In genomic region chr6:55039446-55039783, GRCm38 (mm10) we compare ENCODE assay signal across 7 mouse cellular contexts. TPM values are rescaled to one million over a fixed set of nuclear protein-coding genes. Genes with fewer than 3 reads are reported as not detected.
DNase-seq lines count a peak whose midpoint lies in the region; ATAC-seq and TF ChIP-seq lines count a peak whose summit lies in the region.

No protein-coding gene starts in this region.

- ATAC-seq in lung, embryonic 15.5 days (ENCODE audit: borderline replicate concordance, extremely low read depth, low FRiP score, low TSS enrichment): no peak
- ATAC-seq in forebrain, embryonic 11.5 days (replicated peaks; ENCODE audit: low FRiP score): no peak
- ATAC-seq in limb, embryonic 14.5 days (ENCODE audit: low FRiP score, low read depth): no peak
- no peak for ATAC-seq in stomach, embryonic 16.5 days (ENCODE audit: insufficient read depth, low FRiP score)
- ATAC-seq in inflammation-experienced regulatory T-cells, adult 6 months: no peak

- no peak for DNase-seq in lung, postnatal 14 days
- no peak for DNase-seq in forebrain, embryonic 11.5 days (ENCODE audit: low spot score)
- DNase-seq in limb, embryonic 14.5 days (ENCODE audit: low spot score): no peak
- DNase-seq in cerebellum, adult 11 months: no peak

- no peak for TF ChIP-seq POLR2A in limb, embryonic 14.5 days (IDR thresholded peaks at IDR 0.05; ENCODE audit: borderline replicate concordance, extremely low read depth, insufficient read depth, insufficient read length)

- H3K27ac ChIP-seq in lung, embryonic 15.5 days: no peak overlapping the region
- no peak overlapping the region for H3K27ac ChIP-seq in forebrain, embryonic 11.5 days (ENCODE audit: low read depth, low read length)
- no peak overlapping the region for H3K27ac ChIP-seq in limb, embryonic 14.5 days (replicated peaks; ENCODE audit: low read depth, low read length)
- no peak overlapping the region for H3K27ac ChIP-seq in stomach, embryonic 16.5 days (ENCODE audit: low read length)

- H3K27me3 ChIP-seq in lung, embryonic 15.5 days: no peaks in the 10 kb centered on the region
- no peaks in the 10 kb centered on the region for H3K27me3 ChIP-seq in forebrain, embryonic 11.5 days (ENCODE audit: control insufficient read depth, insufficient read depth, low read length)
- H3K27me3 ChIP-seq in limb, embryonic 14.5 days (ENCODE audit: control insufficient read depth, insufficient read depth, low read length): no peaks in the 10 kb centered on the region
- no peaks in the 10 kb centered on the region for H3K27me3 ChIP-seq in stomach, embryonic 16.5 days (ENCODE audit: control insufficient read depth, insufficient read depth, low read length)

- H3K4me3 ChIP-seq in lung, embryonic 15.5 days: peak overlapping the region; percentile 83
- H3K4me3 ChIP-seq in forebrain, embryonic 11.5 days (ENCODE audit: low read depth, low read length): peak overlapping the region; percentile 93
- peak overlapping the region; percentile 94; the same call in 1 of the 2 replicates for H3K4me3 ChIP-seq in limb, embryonic 14.5 days (replicated peaks; ENCODE audit: low read length)
- peak overlapping the region; percentile 90; the same call in 1 of the 2 replicates for H3K4me3 ChIP-seq in stomach, embryonic 16.5 days (replicated peaks; ENCODE audit: low read length)

- peaks cover 13% of the 10 kb centered on the region for H3K4me1 ChIP-seq in lung, embryonic 15.5 days
- peaks cover 3% of the 10 kb centered on the region; the same call in 1 of the 2 replicates for H3K4me1 ChIP-seq in forebrain, embryonic 11.5 days (replicated peaks; ENCODE audit: control insufficient read depth, insufficient read depth, low read length)
- peaks cover 25% of the 10 kb centered on the region for H3K4me1 ChIP-seq in limb, embryonic 14.5 days (ENCODE audit: control insufficient read depth, insufficient read depth, low read length)
- peaks cover 11% of the 10 kb centered on the region; the same call in 1 of the 2 replicates for H3K4me1 ChIP-seq in stomach, embryonic 16.5 days (ENCODE audit: control insufficient read depth, insufficient read depth, low read length)

- no peaks in the 10 kb centered on the region for H3K36me3 ChIP-seq in lung, embryonic 15.5 days
- H3K36me3 ChIP-seq in forebrain, embryonic 11.5 days (ENCODE audit: control insufficient read depth, insufficient read depth, low read length): no peaks in the 10 kb centered on the region
- no peaks in the 10 kb centered on the region for H3K36me3 ChIP-seq in limb, embryonic 14.5 days (ENCODE audit: control insufficient read depth, insufficient read depth, low read length)
- no peaks in the 10 kb centered on the region for H3K36me3 ChIP-seq in stomach, embryonic 16.5 days (ENCODE audit: control insufficient read depth, insufficient read depth, low read length)

- peak overlapping the region; percentile 69; the same call in 1 of the 2 replicates for H3K9ac ChIP-seq in lung, embryonic 15.5 days
- peak overlapping the region; percentile 94; the same call in 1 of the 2 replicates for H3K9ac ChIP-seq in forebrain, embryonic 11.5 days (ENCODE audit: low read length)
- no peak overlapping the region for H3K9ac ChIP-seq in limb, embryonic 14.5 days (ENCODE audit: low read depth, low read length, severe bottlenecking)
- H3K9ac ChIP-seq in stomach, embryonic 16.5 days (ENCODE audit: low read length): no peak overlapping the region

- peak overlapping the region; percentile 75 for H3K4me2 ChIP-seq in lung, embryonic 15.5 days
- H3K4me2 ChIP-seq in forebrain, embryonic 11.5 days (ENCODE audit: low read depth, low read length, severe bottlenecking): peak overlapping the region; percentile 71
- H3K4me2 ChIP-seq in limb, embryonic 14.5 days (replicated peaks; ENCODE audit: low read depth, low read length, severe bottlenecking): peak overlapping the region; percentile 66
- peak overlapping the region; percentile 66 for H3K4me2 ChIP-seq in stomach, embryonic 16.5 days (ENCODE audit: low read depth, low read length)

- no peaks in the 10 kb centered on the region for H3K9me3 ChIP-seq in lung, embryonic 15.5 days
- H3K9me3 ChIP-seq in forebrain, embryonic 11.5 days (ENCODE audit: control insufficient read depth, low read length): no peaks in the 10 kb centered on the region
- H3K9me3 ChIP-seq in limb, embryonic 14.5 days (ENCODE audit: control insufficient read depth, low read length): no peaks in the 10 kb centered on the region
- H3K9me3 ChIP-seq in stomach, embryonic 16.5 days (replicated peaks; ENCODE audit: control insufficient read depth, low read length): no peaks in the 10 kb centered on the region

- WGBS in lung, embryonic 15.5 days: 65% methylated on average over 6 of the region's 6 CpGs
- 83% methylated on average over 6 of the region's 6 CpGs for WGBS in forebrain, embryonic 11.5 days
- 67% methylated on average over 6 of the region's 6 CpGs for WGBS in limb, embryonic 14.5 days
- 74% methylated on average over 6 of the region's 6 CpGs for WGBS in stomach, embryonic 16.5 days

RNA-seq across cellular contexts. Expression of gene Gars, which starts 1.6 kb away (rescaled TPM):
- polyA plus RNA-seq in lung, embryonic 15.5 days (2015; fragmentation: Nextera tagmentation; extraction: Ambion mirVana): 142 and 146 TPM in 2 replicates
- 210 and 225 TPM in 2 replicates for polyA plus RNA-seq in forebrain, embryonic 11.5 days (2014; fragmentation: Nextera tagmentation; extraction: Ambion mirVana)
- 67.5 and 81.9 TPM in 2 replicates for polyA plus RNA-seq in limb, embryonic 14.5 days (2012; rRNA removed)
- polyA plus RNA-seq in limb, embryonic 14.5 days (2014; fragmentation: Nextera tagmentation; extraction: Ambion mirVana): 133 and 136 TPM in 2 replicates
- 136 and 138 TPM in 2 replicates for polyA plus RNA-seq in stomach, embryonic 16.5 days (2015; fragmentation: Nextera tagmentation; extraction: Ambion mirVana)
- polyA plus RNA-seq in inflammation-experienced regulatory T-cells, adult 6 months (2017; shearing (Covaris generic)): 10 to 100 TPM; 14.1 to 44.6 (median 31.2) TPM

RNA-seq across cellular contexts. Expression of gene Ggct, which starts 46.7 kb away (rescaled TPM):
- polyA plus RNA-seq in lung, embryonic 15.5 days (2015; fragmentation: Nextera tagmentation; extraction: Ambion mirVana): 7.0 and 7.4 TPM in 2 replicates
- 6.8 and 8.6 TPM in 2 replicates for polyA plus RNA-seq in forebrain, embryonic 11.5 days (2014; fragmentation: Nextera tagmentation; extraction: Ambion mirVana)
- 2.0 and 4.0 TPM in 2 replicates for polyA plus RNA-seq in limb, embryonic 14.5 days (2012; rRNA removed)
- 9.3 and 11.4 TPM in 2 replicates for polyA plus RNA-seq in limb, embryonic 14.5 days (2014; fragmentation: Nextera tagmentation; extraction: Ambion mirVana)
- 8.7 and 10.8 TPM in 2 replicates for polyA plus RNA-seq in stomach, embryonic 16.5 days (2015; fragmentation: Nextera tagmentation; extraction: Ambion mirVana)
- polyA plus RNA-seq in inflammation-experienced regulatory T-cells, adult 6 months (2017; shearing (Covaris generic)): 10 to 100 TPM; 30.0 to 31.4 (median 31.3) TPM

Comparison
In these comparisons a context has a peak if more than half of its experiments do, and no peak if none do; other contexts are left out.
1. H3K9ac ChIP-seq: peak in lung, embryonic 15.5 days (single experiment) and forebrain, embryonic 11.5 days (single experiment); none in limb, embryonic 14.5 days (single experiment) and stomach, embryonic 16.5 days (single experiment).
2. Peak in every context shown above with its lines, with median percentiles within 50 percentile points of each other: H3K4me2 ChIP-seq and H3K4me3 ChIP-seq.